Mouse (Mus musculus): ENCODE measurements at regions not wholly inside any gene's neighbourhood (a gene's known extent, or its start where the extent isn't known, plus 50 kb on each side); places are given as distances from the start of the nearest gene placed in this dataset.

- WGBS: 9% methylated on average over 9 of the region's 9 CpGs
These were observed 60.5 kb upstream of the Loxl4 start for GRCm38 (mm10) chr19:42673133-42673532.

GRCm38 (mm10) chr19:42669886-42670285 is 57.3 kb upstream of the Loxl4 start:
- Histone ChIP-seq H3K27me3 (peaks cover 5% of the 10 kb centered on the region; the same call in 1 of the 2 replicates), H3K9me3 (replicated peaks) (no peaks in the 10 kb centered on the region), H3K36me3 (ENCODE audit: poor library complexity, severe bottlenecking) (no peaks in the 10 kb centered on the region), H3K4me2 (no peak overlapping the region), H3K4me1 (peaks cover 30% of the 10 kb centered on the region), H3K4me3 (no peak overlapping the region), H3K27ac (no peak overlapping the region), H3K9ac (no peak overlapping the region)
- WGBS: 69% methylated on average over 6 of the region's 6 CpGs
- no peak for ATAC-seq

More at GRCm38 (mm10) chr19:42673133-42673532, 60.5 kb upstream of the Loxl4 start:
- no peak overlapping the region for H3K9ac ChIP-seq
- H3K4me1 ChIP-seq: peaks cover 30% of the 10 kb centered on the region
- no peak overlapping the region for H3K4me3 ChIP-seq
- no peaks in the 10 kb centered on the region for H3K27me3 ChIP-seq
- no peaks in the 10 kb centered on the region for H3K9me3 ChIP-seq (replicated peaks)
- peak; percentile 86 for ATAC-seq
- H3K36me3 ChIP-seq (ENCODE audit: poor library complexity, severe bottlenecking): no peaks in the 10 kb centered on the region
- no peak overlapping the region for H3K4me2 ChIP-seq
- peak overlapping the region; percentile 37 for H3K27ac ChIP-seq

GRCm38 (mm10) chr19:42668385-42669098 is 55.9 kb upstream of the Loxl4 start:
- Histone ChIP-seq H3K36me3 (ENCODE audit: poor library complexity, severe bottlenecking) (no peaks in the 10 kb centered on the region), H3K4me3 (no peak overlapping the region), H3K4me2 (no peak overlapping the region), H3K27ac (no peak overlapping the region), H3K9ac (no peak overlapping the region), H3K9me3 (replicated peaks) (no peaks in the 10 kb centered on the region), H3K27me3 (peaks cover 6% of the 10 kb centered on the region; the same call in 1 of the 2 replicates), H3K4me1 (peaks cover 19% of the 10 kb centered on the region)
- WGBS: 79% methylated on average over 14 of the region's 14 CpGs
- ATAC-seq: no peak

- no peaks in the 10 kb centered on the region for H3K36me3 ChIP-seq (ENCODE audit: poor library complexity, severe bottlenecking)
- H3K4me3 ChIP-seq: no peak overlapping the region
- H3K9me3 ChIP-seq (replicated peaks): no peaks in the 10 kb centered on the region
- WGBS: 85% methylated on average over 5 of the region's 5 CpGs
- no peak overlapping the region for H3K9ac ChIP-seq
- peaks cover 2% of the 10 kb centered on the region; the same call in 1 of the 2 replicates for H3K4me1 ChIP-seq
- no peak overlapping the region for H3K27ac ChIP-seq
- H3K4me2 ChIP-seq: no peak overlapping the region
- no peak for ATAC-seq
- H3K27me3 ChIP-seq: peaks cover 13% of the 10 kb centered on the region; the same call in 1 of the 2 replicates
These were observed 54.3 kb upstream of the Loxl4 start for GRCm38 (mm10) chr19:42666906-42667305.
